Mouse (Mus musculus): ENCODE measurements at regions not wholly inside any gene's neighbourhood (a gene's known extent, or its start where the extent isn't known, plus 50 kb on each side); places are given as distances from the start of the nearest gene placed in this dataset.
"Not testable (repeated sequence)": the region's sequence is repeated elsewhere in the genome, so short reads cannot be mapped to it uniquely, and the experiment has no call there.

- no peak for ATAC-seq (ENCODE audit: borderline replicate concordance, extremely low read depth, low FRiP score, low TSS enrichment)
- H3K27me3 ChIP-seq, result no peaks in the 10 kb centered on the region
- no peaks in the 10 kb centered on the region for H3K36me3 ChIP-seq
- H3K4me2 ChIP-seq, result peak overlapping the region; percentile 41
- H3K9ac ChIP-seq, result no peak overlapping the region
- peaks cover 21% of the 10 kb centered on the region for H3K4me1 ChIP-seq
- H3K9me3 ChIP-seq, result no peaks in the 10 kb centered on the region
- 0 out of 2 replicates have a peak overlapping the region, but pooled peaks have one; percentile 22 for H3K4me3 ChIP-seq
- no peak overlapping the region for H3K27ac ChIP-seq
Observed at GRCm38 (mm10) chr1:193508271-193508670, 138.2 kb upstream of the Camk1g start.

DNA sequence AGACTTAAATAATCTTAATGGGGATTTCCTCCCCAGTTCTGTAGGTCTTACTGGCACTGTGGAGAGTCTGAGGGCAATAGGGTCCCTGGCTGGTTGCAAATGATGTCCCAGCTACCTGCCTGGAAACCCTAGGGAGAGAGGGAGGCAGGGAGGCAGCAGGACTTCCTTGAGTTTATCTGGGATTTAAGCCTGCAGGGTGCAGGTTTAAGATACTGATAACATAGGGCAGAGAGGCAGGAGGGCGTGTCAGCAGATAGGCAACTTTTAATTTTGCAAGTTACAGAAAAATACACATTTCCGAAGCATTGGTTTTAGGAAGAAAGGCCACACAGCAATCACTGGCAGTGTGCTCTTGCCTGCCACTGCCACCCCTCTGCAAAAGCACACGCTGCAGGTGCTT lies 136.9 kb upstream of the Camk1g start:
- WGBS, result 62% methylated on average over 3 of the region's 3 CpGs
- no peak overlapping the region for H3K4me3 ChIP-seq
- no peaks in the 10 kb centered on the region for H3K36me3 ChIP-seq
- H3K4me1 ChIP-seq, result peaks cover 17% of the 10 kb centered on the region; the same call in 1 of the 2 replicates
- H3K9ac ChIP-seq, result no peak overlapping the region
- ATAC-seq (ENCODE audit: borderline replicate concordance, extremely low read depth, low FRiP score, low TSS enrichment), result no peak
- no peaks in the 10 kb centered on the region for H3K9me3 ChIP-seq
- no peak overlapping the region; the same call in 1 of the 2 replicates for H3K4me2 ChIP-seq
- no peaks in the 10 kb centered on the region for H3K27me3 ChIP-seq
- H3K27ac ChIP-seq, result no peak overlapping the region

- Histone ChIP-seq H3K9ac (no peak overlapping the region), H3K4me2 (no peak overlapping the region), H3K4me1 (peaks cover 11% of the 10 kb centered on the region; the same call in 1 of the 2 replicates), H3K9me3 (no peaks in the 10 kb centered on the region), H3K36me3 (no peaks in the 10 kb centered on the region), H3K27ac (no peak overlapping the region), H3K4me3 (no peak overlapping the region), H3K27me3 (no peaks in the 10 kb centered on the region)
- ATAC-seq (ENCODE audit: borderline replicate concordance, extremely low read depth, low FRiP score, low TSS enrichment), result no peak
- 24% methylated on average over 3 of the region's 3 CpGs for WGBS
Observed at GRCm38 (mm10) chr1:193505381-193505780, 135.3 kb upstream of the Camk1g start.

DNA sequence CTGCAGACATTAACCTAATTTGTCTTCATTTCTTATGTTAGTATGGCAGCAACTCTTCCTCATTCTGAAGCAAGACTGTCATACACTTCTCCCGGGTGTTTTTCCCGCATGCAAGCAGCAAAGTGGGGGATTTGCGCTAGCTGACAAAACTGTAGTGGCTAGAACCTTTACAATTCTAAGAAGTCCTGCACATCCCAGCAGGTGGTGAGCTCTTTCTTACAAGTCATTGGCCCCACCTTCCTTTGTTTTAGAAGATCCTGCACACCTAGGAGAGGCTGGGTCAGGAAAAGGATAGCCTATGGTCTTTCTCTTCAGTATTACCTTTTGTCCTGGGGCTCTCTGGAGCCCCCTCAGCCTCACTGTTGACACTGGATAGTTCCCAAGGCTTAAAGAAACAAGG lies 134.5 kb upstream of the Camk1g start:
- Histone ChIP-seq H3K4me2 (no peak overlapping the region), H3K27ac (no peak overlapping the region), H3K36me3 (no peaks in the 10 kb centered on the region), H3K27me3 (no peaks in the 10 kb centered on the region), H3K4me3 (no peak overlapping the region), H3K4me1 (peaks cover 8% of the 10 kb centered on the region; the same call in 1 of the 2 replicates), H3K9ac (no peak overlapping the region), H3K9me3 (no peaks in the 10 kb centered on the region)
- WGBS, result 51% methylated on average over 3 of the region's 3 CpGs
- no peak for ATAC-seq (ENCODE audit: borderline replicate concordance, extremely low read depth, low FRiP score, low TSS enrichment)

GRCm38 (mm10) chr1:193503624-193504325 lies 133.7 kb upstream of the Camk1g start:
- WGBS, result 23% methylated on average over 3 of the region's 3 CpGs
- no peaks in the 10 kb centered on the region for H3K27me3 ChIP-seq
- peaks cover 8% of the 10 kb centered on the region; the same call in 1 of the 2 replicates for H3K4me1 ChIP-seq
- H3K9ac ChIP-seq, result no peak overlapping the region
- no peak overlapping the region for H3K27ac ChIP-seq
- H3K4me3 ChIP-seq, result no peak overlapping the region
- ATAC-seq (ENCODE audit: borderline replicate concordance, extremely low read depth, low FRiP score, low TSS enrichment), result 0 out of 2 replicates have a peak, but pooled peaks have one; percentile 33
- no peak overlapping the region for H3K4me2 ChIP-seq
- no peaks in the 10 kb centered on the region for H3K36me3 ChIP-seq
- H3K9me3 ChIP-seq, result no peaks in the 10 kb centered on the region

DNA sequence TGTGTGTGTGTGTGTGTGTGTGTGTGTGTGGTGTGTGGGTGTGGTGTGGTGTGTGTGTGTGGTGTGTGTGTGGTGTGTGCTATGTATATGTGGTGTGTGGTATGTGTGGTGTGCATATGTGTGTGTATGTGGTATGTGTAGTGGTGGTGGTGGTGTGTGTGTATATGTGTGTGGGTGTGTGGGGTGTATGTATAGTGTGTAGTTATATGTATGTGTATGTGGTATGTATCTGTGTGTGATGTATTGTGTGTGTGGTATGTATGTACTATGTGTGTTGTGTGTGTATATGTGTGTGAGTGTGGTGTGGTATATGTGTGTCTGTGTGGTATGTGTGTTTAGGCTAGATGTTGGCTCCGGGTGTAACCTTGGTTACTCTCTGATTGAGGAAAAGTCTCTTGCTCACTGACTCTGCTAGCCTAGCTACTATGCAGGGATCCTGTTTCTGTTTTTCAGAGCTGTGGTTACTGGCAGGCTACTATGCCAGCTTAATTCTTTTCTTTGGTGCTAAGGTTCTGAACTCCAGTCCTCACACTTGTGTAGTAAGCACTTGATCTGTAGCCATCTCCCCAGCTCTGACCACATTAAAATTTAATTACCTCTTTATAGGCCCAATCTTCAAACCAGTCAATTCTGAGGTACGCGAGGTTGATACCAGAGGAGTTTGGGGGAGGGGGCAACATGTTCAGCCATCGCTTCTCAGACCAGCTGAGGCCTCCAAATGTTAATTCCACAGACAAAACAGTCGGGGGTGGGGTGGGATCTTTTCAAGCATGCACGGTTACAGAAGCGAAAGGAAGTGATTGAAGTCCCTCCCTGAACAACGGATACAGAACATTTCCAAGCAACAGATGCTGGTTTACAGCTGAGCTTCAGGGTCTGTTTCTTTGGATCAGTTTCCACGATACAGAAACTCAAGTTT lies 126.4 kb upstream of the Camk1g start:
- H3K9me3 ChIP-seq, result no peaks in the 10 kb centered on the region
- WGBS, result 62% methylated on average over 9 of the region's 9 CpGs
- no peak for ATAC-seq (ENCODE audit: borderline replicate concordance, extremely low read depth, low FRiP score, low TSS enrichment)

DNA sequence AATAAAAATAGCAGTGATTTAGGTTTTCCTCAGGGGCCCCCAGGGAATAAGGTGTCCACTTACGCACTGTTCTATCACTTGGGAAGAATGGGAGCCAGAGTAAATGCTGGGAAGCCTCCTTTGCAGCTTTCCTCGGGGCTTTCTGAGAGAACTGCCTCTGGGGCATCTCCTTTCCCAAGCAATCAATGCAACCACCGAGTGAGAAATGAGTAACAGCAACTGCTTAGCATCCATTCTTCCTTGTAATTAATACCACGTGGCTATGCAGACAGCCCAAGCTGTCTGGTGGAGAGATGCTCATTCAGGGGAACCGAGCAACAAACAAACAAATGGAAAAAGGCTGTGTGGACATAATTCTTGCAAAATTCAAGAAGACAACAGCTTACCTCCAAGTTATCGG lies 117.9 kb upstream of the Camk1g start:
- Histone ChIP-seq H3K4me2 (no peak overlapping the region), H3K4me1 (no peaks in the 10 kb centered on the region), H3K4me3 (no peak overlapping the region), H3K9me3 (no peaks in the 10 kb centered on the region), H3K27ac (no peak overlapping the region), H3K9ac (no peak overlapping the region), H3K27me3 (no peaks in the 10 kb centered on the region), H3K36me3 (no peaks in the 10 kb centered on the region)
- 58% methylated on average over 6 of the region's 6 CpGs for WGBS
- no peak for ATAC-seq (ENCODE audit: borderline replicate concordance, extremely low read depth, low FRiP score, low TSS enrichment)

More for the DNA sequence above, 126.4 kb upstream of the Camk1g start:
- Histone ChIP-seq H3K4me3 (no peak overlapping the region), H3K27me3 (no peaks in the 10 kb centered on the region), H3K36me3 (no peaks in the 10 kb centered on the region), H3K4me1 (no peaks in the 10 kb centered on the region), H3K27ac (no peak overlapping the region), H3K4me2 (no peak overlapping the region), H3K9ac (no peak overlapping the region)

DNA sequence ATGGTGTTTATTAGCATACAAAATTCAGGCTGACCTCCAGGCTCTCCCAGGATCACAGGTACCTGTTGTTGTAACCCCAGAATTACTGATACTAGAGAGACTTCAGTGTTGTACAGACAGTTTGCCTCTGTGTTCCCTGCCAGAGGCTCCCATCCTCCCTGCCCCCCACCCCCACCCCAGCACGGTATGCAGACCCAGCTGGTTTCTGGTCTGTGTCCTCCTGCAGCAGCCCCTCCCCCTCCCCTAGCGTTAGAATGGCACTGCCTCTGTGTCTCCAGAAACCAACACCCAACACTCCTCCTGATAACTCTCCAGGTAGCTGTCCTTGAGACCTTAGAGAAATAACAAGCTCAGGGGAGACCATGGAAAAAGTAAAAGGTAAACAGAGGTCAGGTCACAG lies 116.6 kb upstream of the Camk1g start:
- not testable (repeated sequence) for H3K4me1 ChIP-seq; H3K4me3 ChIP-seq; H3K9ac ChIP-seq; H3K4me2 ChIP-seq; H3K27me3 ChIP-seq; H3K36me3 ChIP-seq; ATAC-seq (ENCODE audit: borderline replicate concordance, extremely low read depth, low FRiP score, low TSS enrichment); H3K9me3 ChIP-seq; H3K27ac ChIP-seq
- WGBS, result 3% methylated on average over 2 of the region's 2 CpGs

GRCm38 (mm10) chr1:193484977-193485376 lies 114.9 kb upstream of the Camk1g start:
- no peaks in the 10 kb centered on the region for H3K9me3 ChIP-seq
- H3K27me3 ChIP-seq, result no peaks in the 10 kb centered on the region
- no peak overlapping the region for H3K4me2 ChIP-seq
- H3K36me3 ChIP-seq, result no peaks in the 10 kb centered on the region
- H3K9ac ChIP-seq, result no peak overlapping the region
- WGBS, result 83% methylated on average over 11 of the region's 11 CpGs
- H3K4me1 ChIP-seq, result no peaks in the 10 kb centered on the region
- H3K4me3 ChIP-seq, result no peak overlapping the region
- H3K27ac ChIP-seq, result no peak overlapping the region
- ATAC-seq (ENCODE audit: borderline replicate concordance, extremely low read depth, low FRiP score, low TSS enrichment), result no peak

DNA sequence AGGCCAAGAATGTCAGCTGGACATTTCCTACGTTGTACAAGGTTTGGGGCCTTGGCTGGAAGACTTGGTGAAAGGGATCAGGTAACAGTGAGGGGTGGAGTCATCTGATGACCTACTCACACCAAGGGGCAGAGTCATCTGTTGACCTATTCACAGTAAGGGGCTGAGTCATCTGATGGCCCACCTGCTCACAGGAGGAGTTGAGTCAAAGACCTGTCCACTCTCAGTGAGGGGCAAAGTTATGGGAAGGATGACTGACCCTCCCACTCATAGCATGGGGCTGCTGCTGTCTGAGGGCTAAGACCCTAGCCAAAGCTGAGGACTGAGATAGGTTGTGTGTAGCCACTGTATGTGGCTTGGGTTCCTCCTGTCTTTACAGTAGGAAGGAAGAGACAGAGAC lies 107.2 kb upstream of the Camk1g start:
- no peaks in the 10 kb centered on the region for H3K9me3 ChIP-seq
- no peak overlapping the region for H3K27ac ChIP-seq
- H3K4me1 ChIP-seq, result no peaks in the 10 kb centered on the region
- 50% methylated on average over 1 of the region's 1 CpGs for WGBS
- no peaks in the 10 kb centered on the region for H3K27me3 ChIP-seq
- H3K9ac ChIP-seq, result no peak overlapping the region
- no peak overlapping the region for H3K4me2 ChIP-seq
- no peak overlapping the region for H3K4me3 ChIP-seq
- no peaks in the 10 kb centered on the region for H3K36me3 ChIP-seq
- no peak for ATAC-seq (ENCODE audit: borderline replicate concordance, extremely low read depth, low FRiP score, low TSS enrichment)

- no peak for ATAC-seq (ENCODE audit: borderline replicate concordance, extremely low read depth, low FRiP score, low TSS enrichment)
- H3K4me2 ChIP-seq, result no peak overlapping the region
- 85% methylated on average over 7 of the region's 7 CpGs for WGBS
- H3K4me3 ChIP-seq, result no peak overlapping the region
- no peak overlapping the region for H3K9ac ChIP-seq
- H3K4me1 ChIP-seq, result no peaks in the 10 kb centered on the region
- H3K27me3 ChIP-seq, result no peaks in the 10 kb centered on the region
- H3K27ac ChIP-seq, result no peak overlapping the region
- H3K36me3 ChIP-seq, result no peaks in the 10 kb centered on the region
- no peaks in the 10 kb centered on the region for H3K9me3 ChIP-seq
Observed at GRCm38 (mm10) chr1:193476805-193477204, 106.7 kb upstream of the Camk1g start.

DNA sequence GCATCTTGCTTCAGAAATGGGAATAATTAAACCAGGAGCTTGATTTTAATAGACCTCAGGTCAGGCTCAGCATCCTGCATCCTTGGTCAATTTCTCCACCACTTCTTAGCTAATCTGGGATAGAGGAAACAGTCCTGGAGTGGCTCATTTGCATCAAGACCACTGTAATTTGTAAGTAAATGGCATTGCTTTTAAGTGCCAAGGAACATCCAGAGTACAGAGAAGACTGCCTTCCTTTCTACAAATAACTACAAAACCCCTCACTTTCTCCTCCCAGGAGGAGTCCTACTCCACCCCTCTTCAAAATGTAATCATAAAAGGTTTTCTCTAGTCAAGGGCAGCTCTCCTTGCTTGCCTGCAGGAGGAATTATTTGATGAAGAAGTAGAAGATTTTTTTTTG lies 96.2 kb upstream of the Camk1g start:
- no peak for ATAC-seq (ENCODE audit: borderline replicate concordance, extremely low read depth, low FRiP score, low TSS enrichment)
- H3K4me2 ChIP-seq, result no peak overlapping the region
- no peaks in the 10 kb centered on the region for H3K9me3 ChIP-seq
- no peak overlapping the region for H3K9ac ChIP-seq
- H3K4me1 ChIP-seq, result no peaks in the 10 kb centered on the region
- H3K4me3 ChIP-seq, result no peak overlapping the region
- no peaks in the 10 kb centered on the region for H3K27me3 ChIP-seq
- no peaks in the 10 kb centered on the region for H3K36me3 ChIP-seq
- no peak overlapping the region for H3K27ac ChIP-seq
